Mouse (Mus musculus): ENCODE measurements at regions not wholly inside any gene's neighbourhood (a gene's known extent, or its start where the extent isn't known, plus 50 kb on each side); places are given as distances from the start of the nearest gene placed in this dataset. TPM values are rescaled to one million over a fixed set of nuclear protein-coding genes. Genes with fewer than 3 reads are reported as not detected.

DNA sequence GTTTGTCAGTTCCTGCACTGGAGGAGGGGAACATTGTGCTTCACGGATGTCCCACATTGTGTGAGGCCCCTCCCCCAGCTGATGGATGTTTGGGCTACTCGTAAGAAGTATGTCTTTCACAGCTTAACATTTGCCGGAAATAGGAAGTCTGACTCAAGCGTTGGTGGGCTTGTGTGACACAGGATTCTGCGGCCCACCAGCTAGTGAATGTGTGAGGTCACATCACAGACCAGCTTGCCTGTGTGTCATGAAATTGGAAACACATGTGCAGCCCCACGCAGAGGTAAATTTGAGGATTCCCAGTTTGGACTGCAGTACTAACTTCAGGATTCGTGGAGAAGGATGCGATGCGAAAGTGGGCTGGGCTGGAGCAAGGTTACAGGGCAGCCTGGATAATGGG lies 1126.6 kb upstream of the A1bg start:
- 69% methylated on average over 9 of the region's 9 CpGs for whole genome bisulfite sequencing
- Histone ChIP-seq H3K4me1 (replicated peaks; ENCODE audit: insufficient read depth, low read length) (peaks cover 8% of the 10 kb centered on the region; the same call in 1 of the 2 replicates), H3K9me3 (replicated peaks; ENCODE audit: low read length) (no peaks in the 10 kb centered on the region), H3K4me3 (replicated peaks; ENCODE audit: low read depth, low read length) (no peak overlapping the region), H3K36me3 (ENCODE audit: insufficient read depth, low read length) (no peaks in the 10 kb centered on the region), H3K4me2 (ENCODE audit: low read length) (no peak overlapping the region), H3K27ac (no peak overlapping the region), H3K27me3 (ENCODE audit: insufficient read depth, low read length) (no peaks in the 10 kb centered on the region), H3K9ac (ENCODE audit: low read depth, low read length) (no peak overlapping the region)
- no peak for ATAC-seq (replicated peaks; ENCODE audit: low FRiP score, low read depth)
- no peak for DNase-seq (ENCODE audit: low spot score)
- no peak for TF ChIP-seq CTCF (IDR thresholded peaks at IDR 0.05; ENCODE audit: low read depth)

- H3K36me3 ChIP-seq (ENCODE audit: insufficient read depth, low read length), result no peaks in the 10 kb centered on the region
- 72% methylated on average over 4 of the region's 4 CpGs for WGBS
- TF ChIP-seq CTCF (IDR thresholded peaks at IDR 0.05; ENCODE audit: low read depth), result no peak
- peaks cover 8% of the 10 kb centered on the region; the same call in 1 of the 2 replicates for H3K4me1 ChIP-seq (replicated peaks; ENCODE audit: insufficient read depth, low read length)
- no peak overlapping the region for H3K27ac ChIP-seq
- no peak overlapping the region for H3K4me2 ChIP-seq (ENCODE audit: low read length)
- ATAC-seq (replicated peaks; ENCODE audit: low FRiP score, low read depth), result no peak
- no peaks in the 10 kb centered on the region for H3K27me3 ChIP-seq (ENCODE audit: insufficient read depth, low read length)
- H3K4me3 ChIP-seq (replicated peaks; ENCODE audit: low read depth, low read length), result no peak overlapping the region
- H3K9ac ChIP-seq (ENCODE audit: low read depth, low read length), result no peak overlapping the region
- DNase-seq (ENCODE audit: low spot score), result no peak
- no peaks in the 10 kb centered on the region for H3K9me3 ChIP-seq (replicated peaks; ENCODE audit: low read length)
Observed at GRCm38 (mm10) chr15:62048981-62049380, 1126.2 kb upstream of the A1bg start.

DNA sequence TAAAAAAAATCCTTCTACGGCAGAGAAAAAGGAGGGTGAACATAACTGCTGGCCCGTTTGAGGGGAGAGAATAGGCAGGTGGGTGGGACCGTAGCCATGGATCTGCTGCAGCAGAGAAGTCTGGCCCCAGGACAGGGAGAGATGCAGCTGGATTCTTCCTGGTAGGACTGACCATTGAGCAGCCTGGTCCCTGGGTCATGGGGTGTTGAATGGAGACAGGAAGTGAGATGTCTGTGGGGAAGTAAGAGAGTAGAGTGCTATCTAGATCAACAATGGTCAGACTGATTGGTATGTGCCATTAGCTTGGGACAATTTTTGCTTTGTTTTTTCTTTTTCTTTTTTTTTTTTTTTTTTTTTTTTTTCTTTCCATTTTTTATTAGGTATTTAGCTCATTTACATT lies 1123.5 kb upstream of the A1bg start:
- Histone ChIP-seq H3K4me3 (replicated peaks; ENCODE audit: low read depth, low read length) (no peak overlapping the region), H3K9me3 (replicated peaks; ENCODE audit: low read length) (no peaks in the 10 kb centered on the region), H3K4me1 (replicated peaks; ENCODE audit: insufficient read depth, low read length) (no peaks in the 10 kb centered on the region), H3K27me3 (ENCODE audit: insufficient read depth, low read length) (no peaks in the 10 kb centered on the region), H3K36me3 (ENCODE audit: insufficient read depth, low read length) (no peaks in the 10 kb centered on the region; the same call in 1 of the 2 replicates), H3K4me2 (ENCODE audit: low read length) (no peak overlapping the region), H3K27ac (no peak overlapping the region), H3K9ac (ENCODE audit: low read depth, low read length) (no peak overlapping the region)
- WGBS, result 65% methylated on average over 3 of the region's 3 CpGs
- DNase-seq (ENCODE audit: low spot score) (no peak), ATAC-seq (replicated peaks; ENCODE audit: low FRiP score, low read depth) (no peak)
- no peak for TF ChIP-seq CTCF (IDR thresholded peaks at IDR 0.05; ENCODE audit: low read depth)

- no peak for TF ChIP-seq CTCF (IDR thresholded peaks at IDR 0.05; ENCODE audit: low read depth)
- no peaks in the 10 kb centered on the region for H3K4me1 ChIP-seq (replicated peaks; ENCODE audit: insufficient read depth, low read length)
- H3K27ac ChIP-seq, result peak overlapping the region; percentile 66
- H3K4me2 ChIP-seq (ENCODE audit: low read length), result no peak overlapping the region
- ATAC-seq (replicated peaks; ENCODE audit: low FRiP score, low read depth), result peak; percentile 62
- DNase-seq (ENCODE audit: low spot score), result no peak
- H3K9me3 ChIP-seq (replicated peaks; ENCODE audit: low read length), result no peaks in the 10 kb centered on the region
- no peaks in the 10 kb centered on the region; the same call in 1 of the 2 replicates for H3K36me3 ChIP-seq (ENCODE audit: insufficient read depth, low read length)
- WGBS, result 77% methylated on average over 7 of the region's 7 CpGs
- no peaks in the 10 kb centered on the region for H3K27me3 ChIP-seq (ENCODE audit: insufficient read depth, low read length)
- H3K9ac ChIP-seq (ENCODE audit: low read depth, low read length), result no peak overlapping the region
- H3K4me3 ChIP-seq (replicated peaks; ENCODE audit: low read depth, low read length), result no peak overlapping the region
Observed at GRCm38 (mm10) chr15:62044654-62045335, 1122.0 kb upstream of the A1bg start.

DNA sequence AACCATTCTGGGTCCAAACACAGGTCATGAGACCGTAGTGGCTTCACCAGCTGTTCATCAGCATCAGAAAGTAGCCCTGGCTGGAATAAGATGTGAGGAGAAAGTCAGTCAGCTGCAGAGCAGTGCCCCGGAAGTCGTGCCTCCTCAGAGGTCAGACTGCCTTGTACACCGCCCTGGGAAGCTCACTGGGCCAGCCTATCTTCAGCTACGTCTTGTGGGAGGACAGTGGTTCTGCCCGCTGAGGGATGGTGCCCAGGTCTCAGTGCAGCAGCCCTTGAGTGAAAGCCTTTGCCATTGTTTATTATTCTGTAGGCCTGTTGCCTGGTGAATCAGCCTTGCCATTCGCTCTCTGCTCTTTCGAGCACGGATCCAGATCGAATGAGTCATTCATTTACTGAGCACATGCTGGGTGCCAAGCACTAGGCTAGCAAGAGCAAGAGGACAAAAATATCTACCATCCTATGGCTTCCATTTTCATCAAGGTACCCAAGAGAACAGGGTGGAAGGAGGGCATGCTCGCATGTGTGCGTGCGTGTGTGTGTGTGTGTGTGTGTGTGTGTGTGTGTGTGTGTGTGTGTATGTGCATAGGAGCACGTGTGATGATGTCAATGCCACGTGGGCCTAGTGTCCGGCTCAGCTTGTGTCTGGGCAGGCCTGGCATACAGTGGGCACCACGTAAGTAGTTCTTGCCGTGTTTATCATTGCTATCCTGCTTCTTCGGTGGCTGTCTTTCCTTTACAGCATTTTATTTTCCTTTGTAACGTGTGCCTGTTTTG lies 1121.0 kb upstream of the A1bg start:
- Histone ChIP-seq H3K4me3 (replicated peaks; ENCODE audit: low read depth, low read length) (no peak overlapping the region), H3K9ac (ENCODE audit: low read depth, low read length) (no peak overlapping the region), H3K9me3 (replicated peaks; ENCODE audit: low read length) (no peaks in the 10 kb centered on the region), H3K36me3 (ENCODE audit: insufficient read depth, low read length) (no peaks in the 10 kb centered on the region; the same call in 1 of the 2 replicates), H3K27ac (peak overlapping the region; percentile 66), H3K4me1 (replicated peaks; ENCODE audit: insufficient read depth, low read length) (0 out of 2 replicates have a peak, but pooled peaks cover 3% of the 10 kb centered on the region), H3K27me3 (ENCODE audit: insufficient read depth, low read length) (no peaks in the 10 kb centered on the region), H3K4me2 (ENCODE audit: low read length) (no peak overlapping the region)
- ATAC-seq (replicated peaks; ENCODE audit: low FRiP score, low read depth) (peak; percentile 57), DNase-seq (ENCODE audit: low spot score) (peak; percentile 20)
- no peak for TF ChIP-seq CTCF (IDR thresholded peaks at IDR 0.05; ENCODE audit: low read depth)
- 64% methylated on average over 20 of the region's 20 CpGs for WGBS

DNA sequence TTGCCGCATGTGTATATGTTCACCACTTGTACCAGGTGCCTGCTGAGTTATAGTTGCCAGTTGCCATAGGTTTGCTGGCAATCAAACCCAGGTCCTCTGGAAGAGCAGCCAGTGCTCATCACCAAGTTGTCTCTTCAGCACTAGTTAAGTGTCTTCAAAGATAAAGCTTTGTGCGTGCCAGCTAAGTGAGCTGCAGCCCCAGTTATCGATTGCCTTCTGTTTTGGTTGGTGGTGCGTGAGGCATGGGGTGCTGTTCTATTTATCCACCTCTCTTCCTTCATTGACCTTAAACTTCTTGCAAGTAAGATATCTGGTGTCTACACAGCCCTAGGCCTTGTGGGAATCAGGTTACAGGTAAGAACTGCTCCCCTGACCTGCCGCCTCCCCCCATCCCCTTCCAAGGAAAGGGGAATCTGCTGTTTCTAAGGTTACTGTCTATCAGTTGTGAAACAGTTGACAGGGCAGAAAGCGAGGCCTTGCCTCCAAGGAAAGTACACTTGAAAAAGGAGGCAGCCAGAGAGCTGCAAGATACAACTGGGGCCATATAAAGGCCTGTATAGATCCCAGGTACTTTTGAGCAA lies 1120.2 kb upstream of the A1bg start:
- Histone ChIP-seq H3K9ac (ENCODE audit: low read depth, low read length) (no peak overlapping the region), H3K27ac (peak overlapping the region; percentile 66; the same call in 1 of the 2 replicates), H3K4me1 (replicated peaks; ENCODE audit: insufficient read depth, low read length) (0 out of 2 replicates have a peak, but pooled peaks cover 3% of the 10 kb centered on the region), H3K4me3 (replicated peaks; ENCODE audit: low read depth, low read length) (no peak overlapping the region), H3K4me2 (ENCODE audit: low read length) (no peak overlapping the region), H3K27me3 (ENCODE audit: insufficient read depth, low read length) (no peaks in the 10 kb centered on the region), H3K9me3 (replicated peaks; ENCODE audit: low read length) (no peaks in the 10 kb centered on the region), H3K36me3 (ENCODE audit: insufficient read depth, low read length) (no peaks in the 10 kb centered on the region; the same call in 1 of the 2 replicates)
- WGBS, result 63% methylated on average over 6 of the region's 6 CpGs
- TF ChIP-seq CTCF (IDR thresholded peaks at IDR 0.05; ENCODE audit: low read depth), result no peak
- ATAC-seq (replicated peaks; ENCODE audit: low FRiP score, low read depth) (no peak), DNase-seq (ENCODE audit: low spot score) (no peak)

Small RNA genes in the stretch of these regions (microRNA-seq; reads per million reads assigned to microRNA genes)
- gene Gm24810, result not detected
